Mouse (Mus musculus) forebrain, embryonic 11.5 days (tissue): ENCODE results near the gene Bnipl. TPM values are rescaled to one million over a fixed set of nuclear protein-coding genes. Genes with fewer than 3 reads are reported as not detected.
"Not testable (repeated sequence)": the region's sequence is repeated elsewhere in the genome, so short reads cannot be mapped to it uniquely, and the experiment has no call there.

ENCODE experiments used
- ATAC-seq: fragments of 200-750 bp; cut with Nextera tagmentation; replicated peaks from 2 replicates; pipeline ENCODE4 v1.8.0; 2017; ENCODE audit warnings: moderate TSS enrichment; ENCODE audit not compliant: low FRiP score
- DNase-seq: peaks from one replicate; pipeline ENCODE4 v3.0.0-alpha.2; 2017; ENCODE audit warnings: low spot score
- H3K27ac ChIP-seq: fragments of 300-500 bp; sonication (generic); 2 replicates; pipeline ENCODE4 v1.5.1; 2014; ENCODE audit warnings: low read depth, low read length
- H3K27me3 ChIP-seq: fragments of 300-500 bp; sonication (generic); 2 replicates; pipeline ENCODE4 v1.6.1; 2014; ENCODE audit warnings: mild to moderate bottlenecking, low read length, mixed read lengths; ENCODE audit not compliant: control insufficient read depth, insufficient read depth
- H3K36me3 ChIP-seq: fragments of 300-500 bp; sonication (generic); 2 replicates; pipeline ENCODE4 v1.6.1; 2014; ENCODE audit warnings: mild to moderate bottlenecking, low read length, moderate library complexity, mixed read lengths; ENCODE audit not compliant: control insufficient read depth, insufficient read depth
- H3K4me1 ChIP-seq: fragments of 300-500 bp; sonication (generic); replicated peaks from 2 replicates; pipeline ENCODE4 v1.6.1; 2014; ENCODE audit warnings: low read length, mixed read lengths; ENCODE audit not compliant: control insufficient read depth, insufficient read depth
- H3K4me2 ChIP-seq: fragments of 300-500 bp; sonication (generic); 2 replicates; pipeline ENCODE4 v1.6.1; 2014; ENCODE audit warnings: low read depth, mild to moderate bottlenecking, low read length, moderate library complexity, mixed read lengths; ENCODE audit not compliant: severe bottlenecking
- H3K4me3 ChIP-seq: fragments of 300-500 bp; sonication (generic); 2 replicates; pipeline ENCODE4 v1.5.1; 2014; ENCODE audit warnings: low read depth, low read length
- H3K9ac ChIP-seq: fragments of 300-500 bp; sonication (generic); 2 replicates; pipeline ENCODE4 v1.6.1; 2014; ENCODE audit warnings: low read length
- H3K9me3 ChIP-seq: fragments of 300-500 bp; sonication (generic); 2 replicates; pipeline ENCODE4 v1.6.1; 2016; ENCODE audit warnings: low read length, mixed read lengths; ENCODE audit not compliant: control insufficient read depth
- WGBS: fragments of 180-500 bp; shearing (Covaris S2); extraction: QIAGEN DNeasy Blood & Tissue Kit; methylation state at CpG from one replicate; pipeline ENCODE4 v1.1.7; 2014; 5-methylcytosine and 5-hydroxymethylcytosine counted together
- polyA plus RNA-seq: library from polyadenylated mRNA; unstranded; fragments of >200 nt; fragmentation: Nextera tagmentation; extraction: Ambion mirVana; gene quantifications from 2 replicates; pipeline ENCODE4 v1.2.1, GENCODE M21; 2014

The Bnipl gene
- polyA plus RNA-seq, 1 experiment from 2014 or later, result 0.72 TPM

DNA sequence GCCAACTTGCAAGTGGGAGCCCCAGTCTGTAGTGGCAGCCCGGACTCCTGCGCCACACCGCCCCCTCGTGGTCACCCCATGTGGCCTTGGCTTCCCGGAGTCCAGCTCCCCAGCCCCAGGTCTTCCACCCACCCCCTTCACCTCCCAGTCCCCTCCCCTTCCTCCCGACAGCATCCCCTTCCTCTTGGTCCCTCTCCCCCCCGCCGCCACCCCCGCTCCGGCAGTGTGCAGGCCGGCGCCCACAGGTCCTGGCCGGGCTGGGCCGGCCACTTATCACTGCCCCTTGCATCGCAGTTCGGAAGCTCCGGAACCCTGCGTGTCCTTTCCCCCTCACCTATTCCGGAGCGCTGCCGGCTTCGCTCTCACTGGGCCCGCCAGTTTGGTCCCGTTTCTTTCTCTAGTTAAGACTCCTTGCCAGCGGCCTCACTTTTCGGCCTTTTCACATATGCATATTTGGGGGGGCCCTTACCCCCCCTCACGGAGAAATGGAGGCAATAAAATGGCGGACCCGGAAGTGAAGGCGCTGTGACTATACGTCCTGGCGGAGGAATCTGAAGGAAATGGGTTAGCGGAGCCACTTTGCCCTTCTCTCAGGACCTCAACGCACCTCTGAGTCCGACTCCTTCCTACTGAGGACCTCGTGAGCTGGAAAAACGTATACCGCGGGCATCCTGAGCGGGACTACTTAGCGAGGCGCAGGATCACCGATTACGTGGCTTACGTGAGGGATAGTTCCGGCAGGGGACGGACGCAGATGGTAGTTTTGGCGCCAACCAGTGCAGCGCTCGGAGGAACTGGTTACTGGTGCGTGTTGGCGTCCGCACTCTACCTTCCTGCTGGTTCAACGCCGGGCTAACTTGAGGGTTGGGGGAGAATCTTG is 33.5 kb downstream of the Bnipl start, which contains the start of gene Gabpb2:
TSS of gene Gabpb2 (minus strand) at position 662 of the 880 bp plus-strand sequence.
- WGBS, result 1% methylated on average over 55 of the region's 56 CpGs
- Histone ChIP-seq H3K4me1 (no peaks in the 10 kb centered on the region; the same call in 1 of the 2 replicates), H3K4me3 (peak within 1 kb of the TSS; percentile 76), H3K27me3 (no peaks in the 10 kb centered on the region), H3K9me3 (no peaks in the 10 kb centered on the region), H3K27ac (peak within 1 kb of the TSS; percentile 98), H3K9ac (peak within 1 kb of the TSS; percentile 96), H3K4me2 (peak within 1 kb of the TSS; percentile 53), H3K36me3 (peaks cover 2% of the 10 kb centered on the region; the same call in 1 of the 2 replicates)
- ATAC-seq (peak; percentile 92), DNase-seq (peak; percentile 99)

DNA sequence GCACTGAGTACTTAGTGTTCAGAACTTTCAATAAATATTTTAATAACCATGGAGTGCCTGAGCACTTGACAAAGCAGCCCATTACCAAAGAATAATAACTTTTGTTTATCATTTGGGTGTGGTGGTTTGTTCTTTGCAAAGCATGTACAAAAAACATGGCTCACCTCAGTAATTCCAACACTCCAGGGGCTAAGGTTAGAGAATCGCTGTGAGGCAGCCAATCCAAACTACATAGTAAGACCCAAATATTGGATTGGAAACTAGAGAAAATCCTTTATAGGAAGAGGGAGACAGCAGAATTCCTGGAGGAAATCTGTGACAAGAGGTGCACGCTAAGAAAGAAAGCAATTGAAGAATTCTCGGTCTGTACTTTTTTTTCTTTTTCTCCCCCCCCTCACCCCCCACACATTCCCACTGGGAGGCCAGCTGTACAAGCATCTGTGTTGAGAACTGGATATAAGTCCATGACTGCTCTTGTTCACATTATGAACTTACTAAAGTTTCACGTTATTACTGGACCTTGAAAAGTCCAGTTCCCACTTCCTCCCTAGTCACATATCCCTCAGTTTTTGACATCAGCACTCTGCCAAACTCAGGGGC is 34.2 kb downstream of the Bnipl start:
- Histone ChIP-seq H3K36me3 (peaks cover 2% of the 10 kb centered on the region; the same call in 1 of the 2 replicates), H3K27ac (no peak overlapping the region; the same call in 1 of the 2 replicates), H3K4me2 (peak overlapping the region; percentile 53), H3K4me1 (no peaks in the 10 kb centered on the region; the same call in 1 of the 2 replicates), H3K4me3 (peak overlapping the region; percentile 76), H3K27me3 (no peaks in the 10 kb centered on the region), H3K9ac (peak overlapping the region; percentile 96), H3K9me3 (no peaks in the 10 kb centered on the region)
- ATAC-seq (no peak), DNase-seq (no peak)
- 30% methylated on average over 4 of the region's 4 CpGs for WGBS

DNA sequence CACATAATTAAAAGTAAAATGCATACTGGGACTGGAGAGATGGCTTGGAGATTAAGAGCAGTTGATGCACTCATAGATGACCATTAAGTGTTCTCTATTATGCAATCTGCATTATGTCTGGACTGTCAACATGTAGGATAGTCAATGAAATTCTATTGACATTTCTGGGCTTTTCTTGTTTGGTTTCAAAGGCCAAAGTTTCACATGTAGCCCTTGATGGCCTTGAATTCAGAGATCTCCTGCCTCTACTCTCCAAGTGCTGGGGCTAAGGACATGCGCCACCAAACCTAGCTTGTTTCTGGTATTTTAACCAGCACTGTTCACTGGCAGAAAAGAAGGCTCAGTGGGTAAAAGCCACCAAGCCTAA is 37.4 kb downstream of the Bnipl start:
- Histone ChIP-seq H3K4me1 (no peaks in the 10 kb centered on the region; the same call in 1 of the 2 replicates), H3K9ac (no peak overlapping the region), H3K9me3 (no peaks in the 10 kb centered on the region), H3K4me3 (no peak overlapping the region), H3K36me3 (peaks cover under 1% of the 10 kb centered on the region; the same call in 1 of the 2 replicates), H3K27ac (no peak overlapping the region), H3K4me2 (no peak overlapping the region), H3K27me3 (no peaks in the 10 kb centered on the region)
- 97% methylated on average over 1 of the region's 1 CpGs for WGBS
- ATAC-seq, result no peak
- DNase-seq, result no peak

DNA sequence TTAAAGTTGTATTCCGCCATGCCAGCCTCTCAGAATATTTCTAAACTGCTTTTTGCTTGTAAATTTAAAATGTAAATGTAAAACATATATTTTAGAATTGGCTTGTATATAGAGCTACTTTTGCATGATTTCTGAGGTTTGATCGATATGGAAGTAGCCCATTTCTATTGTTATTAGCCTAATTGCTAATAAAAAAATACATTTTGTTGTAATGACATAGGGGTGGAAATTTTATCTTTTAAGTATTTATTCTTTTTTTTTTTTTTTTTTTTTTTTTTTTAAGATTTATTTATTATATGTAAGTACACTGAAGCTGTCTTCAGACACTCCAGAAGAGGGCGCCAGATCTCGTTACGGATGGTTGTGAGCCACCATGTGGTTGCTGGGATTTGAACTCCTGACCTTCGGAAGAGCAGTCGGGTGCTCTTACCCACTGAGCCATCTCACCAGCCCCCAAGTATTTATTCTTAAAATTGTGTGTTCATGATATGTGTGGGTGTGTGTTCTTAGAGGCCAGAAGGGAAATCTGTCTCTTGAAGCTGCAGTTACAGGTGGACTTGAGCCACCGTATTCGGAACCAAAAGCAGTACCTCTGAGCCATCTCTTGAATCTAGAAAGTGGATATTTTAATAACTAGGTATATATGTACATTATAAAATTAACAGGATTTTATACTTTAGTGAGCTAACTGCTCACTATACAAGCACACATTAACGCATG is 37.9 kb downstream of the Bnipl start:
- H3K9ac ChIP-seq, H3K27me3 ChIP-seq, ATAC-seq, H3K4me3 ChIP-seq, H3K4me1 ChIP-seq, H3K27ac ChIP-seq, H3K4me2 ChIP-seq, H3K9me3 ChIP-seq, H3K36me3 ChIP-seq, DNase-seq: not testable (repeated sequence)
- 96% methylated on average over 7 of the region's 10 CpGs for WGBS

DNA sequence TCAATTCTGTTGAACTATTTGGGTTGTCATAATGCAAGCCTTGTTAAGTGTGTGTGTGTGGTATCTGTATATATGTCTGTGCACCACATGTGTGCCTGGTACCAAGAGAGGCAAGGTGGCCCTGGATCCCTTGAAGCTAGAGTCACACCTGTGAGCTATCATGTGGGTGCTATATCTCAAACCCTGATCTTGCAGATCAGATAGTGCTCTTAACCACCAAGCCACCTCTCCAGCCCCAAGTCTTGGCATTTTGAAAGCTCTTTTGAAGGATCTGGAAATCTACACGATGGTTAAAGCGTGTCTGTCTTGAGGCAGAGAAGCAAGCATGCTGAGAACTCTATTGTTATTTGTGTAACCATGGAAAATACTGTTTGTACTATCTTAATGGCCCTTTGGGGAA is 40.4 kb downstream of the Bnipl start:
- Histone ChIP-seq H3K4me1 (no peaks in the 10 kb centered on the region), H3K9ac (no peak overlapping the region), H3K9me3 (no peaks in the 10 kb centered on the region), H3K4me3 (no peak overlapping the region), H3K27ac (no peak overlapping the region), H3K36me3 (no peaks in the 10 kb centered on the region; the same call in 1 of the 2 replicates), H3K4me2 (no peak overlapping the region), H3K27me3 (no peaks in the 10 kb centered on the region)
- ATAC-seq, result no peak
- WGBS, result 76% methylated on average over 2 of the region's 2 CpGs
- no peak for DNase-seq

DNA sequence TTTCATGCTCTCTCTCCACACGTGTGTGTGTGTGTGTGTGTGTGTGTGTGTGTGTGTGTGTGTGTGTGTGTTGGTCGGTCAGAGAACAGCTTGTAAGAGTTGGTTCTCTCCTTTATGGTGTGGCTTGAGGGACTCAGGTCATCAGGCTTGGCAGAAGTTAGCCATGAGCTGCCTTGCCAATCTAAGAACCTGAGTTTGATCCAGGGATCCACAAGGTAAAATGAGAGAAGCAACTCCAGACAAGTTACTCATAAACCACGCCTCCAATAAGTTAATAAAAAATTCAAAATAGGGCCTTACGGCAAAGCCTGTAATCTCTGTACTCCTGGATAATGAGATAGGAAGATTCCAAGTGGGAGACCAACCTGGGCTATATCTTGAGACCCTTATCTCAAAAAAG is 42.7 kb downstream of the Bnipl start:
- ATAC-seq (no peak), DNase-seq (no peak)
- no peak overlapping the region for H3K9ac ChIP-seq
- no peaks in the 10 kb centered on the region for H3K27me3 ChIP-seq
- peaks cover 2% of the 10 kb centered on the region; the same call in 1 of the 2 replicates for H3K36me3 ChIP-seq
- H3K4me2 ChIP-seq, result no peak overlapping the region
- H3K4me3 ChIP-seq, result no peak overlapping the region
- H3K9me3 ChIP-seq, result no peaks in the 10 kb centered on the region
- H3K27ac ChIP-seq, result no peak overlapping the region
- 82% methylated on average over 4 of the region's 4 CpGs for WGBS
- H3K4me1 ChIP-seq, result no peaks in the 10 kb centered on the region

DNA sequence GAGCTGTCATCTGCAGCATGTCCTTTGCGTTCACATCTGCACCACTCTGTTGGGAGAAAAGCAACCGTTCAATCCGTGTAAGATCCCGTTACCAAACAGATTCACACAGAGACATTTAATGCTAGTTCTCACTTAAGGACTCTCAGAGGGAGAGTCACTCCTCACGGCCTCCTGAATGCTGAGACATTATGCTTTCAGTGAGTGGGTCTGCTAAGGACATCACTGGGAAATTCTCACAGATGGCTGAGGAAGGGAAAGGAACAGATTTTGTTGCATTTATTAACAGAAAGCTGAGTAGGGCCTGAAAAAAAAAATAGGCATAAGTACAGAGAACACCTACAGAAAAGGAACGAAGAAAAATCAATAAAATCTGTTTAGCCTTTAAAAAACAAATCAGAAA is 47.1 kb downstream of the Bnipl start:
- no peak overlapping the region for H3K4me3 ChIP-seq
- ATAC-seq (no peak), DNase-seq (no peak)
- H3K27me3 ChIP-seq, result no peaks in the 10 kb centered on the region
- H3K9me3 ChIP-seq, result no peaks in the 10 kb centered on the region
- 90% methylated on average over 6 of the region's 6 CpGs for WGBS
- H3K36me3 ChIP-seq, result peaks cover 10% of the 10 kb centered on the region; the same call in 1 of the 2 replicates
- H3K4me1 ChIP-seq, result no peaks in the 10 kb centered on the region
- H3K9ac ChIP-seq, result no peak overlapping the region
- no peak overlapping the region for H3K4me2 ChIP-seq
- H3K27ac ChIP-seq, result no peak overlapping the region

DNA sequence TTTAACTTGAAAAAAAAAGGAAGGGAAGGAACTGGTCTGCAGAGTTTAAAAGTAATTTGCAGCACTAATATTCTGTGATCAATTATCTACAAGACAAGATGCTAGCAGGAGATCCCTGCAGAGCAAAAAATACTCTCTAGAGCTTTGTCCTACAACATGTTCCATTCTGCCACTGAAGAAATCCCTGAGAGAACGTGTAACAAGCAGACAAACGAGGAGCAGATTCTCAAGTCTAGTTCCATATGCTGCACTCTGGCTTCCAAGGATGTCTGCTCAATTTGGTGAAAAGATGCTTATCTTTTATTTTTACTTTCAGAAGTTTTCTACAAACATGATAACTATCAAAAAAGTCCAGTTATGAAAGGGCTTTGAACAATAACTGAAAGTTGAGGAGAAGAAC is 50.4 kb downstream of the Bnipl start:
- no peaks in the 10 kb centered on the region for H3K4me1 ChIP-seq
- H3K9me3 ChIP-seq, result no peaks in the 10 kb centered on the region
- H3K27ac ChIP-seq, result no peak overlapping the region
- H3K27me3 ChIP-seq, result no peaks in the 10 kb centered on the region
- H3K4me2 ChIP-seq, result no peak overlapping the region
- ATAC-seq, result no peak
- H3K36me3 ChIP-seq, result peaks cover 16% of the 10 kb centered on the region; the same call in 1 of the 2 replicates
- no peak for DNase-seq
- H3K4me3 ChIP-seq, result no peak overlapping the region
- WGBS, result 75% methylated on average over 2 of the region's 2 CpGs
- no peak overlapping the region for H3K9ac ChIP-seq
